Mouse (Mus musculus): Measurements from ENCODE around the gene Hdhd5. TPM values are rescaled to one million over a fixed set of nuclear protein-coding genes. Genes with fewer than 3 reads are reported as not detected.

Gene Hdhd5
- total and polyA plus RNA-seq, 3 experiments, result 17.8 to 19.9 TPM; not detected in 1

DNA sequence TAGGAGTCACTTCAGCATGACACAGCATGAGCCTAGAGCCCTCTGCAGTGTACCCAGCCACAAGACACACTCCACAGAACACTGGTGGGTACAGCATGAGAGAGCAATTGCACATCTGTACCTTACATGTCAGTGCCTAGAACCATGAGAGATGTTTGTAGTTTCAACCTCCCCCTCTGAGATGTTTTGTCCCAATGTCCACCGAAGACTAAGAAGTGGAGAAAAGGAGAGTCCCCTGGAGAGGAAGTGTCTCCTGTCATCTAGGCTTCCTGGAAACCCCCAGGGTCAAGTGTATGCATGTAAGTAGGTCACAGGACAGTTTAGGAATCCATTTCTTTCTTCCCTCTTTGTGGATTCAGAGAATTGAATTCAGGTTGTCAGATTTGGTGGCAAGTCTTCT lies 41.3 kb upstream of the Hdhd5 start:
- DNase-seq (ENCODE audit: low read depth, low spot score), result no peak
- TF ChIP-seq POLR2AphosphoS5 (IDR thresholded peaks at IDR 0.05; ENCODE audit: borderline replicate concordance, low read depth, low read length) (no peak), SMC3 (IDR thresholded peaks at IDR 0.05; ENCODE audit: low read depth, low read length) (no peak), MYC (IDR thresholded peaks at IDR 0.05; ENCODE audit: low read depth, low read length) (no peak), ZMIZ1 (IDR thresholded peaks at IDR 0.05; ENCODE audit: low read depth, low read length) (no peak), CHD1 (IDR thresholded peaks at IDR 0.05; ENCODE audit: low read depth, low read length) (no peak), NELFE (IDR thresholded peaks at IDR 0.05; ENCODE audit: low read depth, low read length) (no peak), MAX (IDR thresholded peaks at IDR 0.05; ENCODE audit: low read length) (no peak), TCF12 (IDR thresholded peaks at IDR 0.05; ENCODE audit: low read depth, low read length) (no peak), GATA1 (IDR thresholded peaks at IDR 0.05; ENCODE audit: low read depth, low read length) (no peak)

DNA sequence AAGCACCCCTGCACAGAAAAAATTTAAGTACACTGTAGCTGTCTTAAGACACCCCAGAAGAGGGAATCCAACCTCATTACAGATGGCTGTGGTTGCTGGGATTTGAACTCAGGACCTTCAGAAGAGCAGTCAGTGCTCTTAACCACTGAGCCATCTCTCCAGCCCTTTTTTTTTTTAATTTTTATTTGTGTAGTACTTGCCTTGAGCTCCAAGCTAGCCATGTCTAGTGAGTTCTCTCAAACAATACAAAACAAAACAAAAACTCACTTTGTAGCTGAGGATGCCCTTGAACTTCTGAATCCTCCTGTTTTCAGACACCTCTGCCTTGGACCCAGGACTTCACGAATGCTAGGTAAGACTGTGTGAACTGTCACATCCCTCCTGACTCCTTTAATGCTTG lies 37.1 kb upstream of the Hdhd5 start:
- Histone ChIP-seq H3K27me3 (ENCODE audit: control insufficient read depth in 1 of 2, insufficient read depth in 2 of 2, low read length in 2 of 2) (no peaks in the 10 kb centered on the region), H3K9ac (ENCODE audit: control insufficient read depth, low read depth, low read length, poor library complexity, severe bottlenecking) (no peak overlapping the region), H3K9me3 (replicated peaks; ENCODE audit: insufficient read depth, low read length) (no peaks in the 10 kb centered on the region), H3K4me3 (ENCODE audit: control insufficient read depth in 1 of 2, insufficient read depth in 1 of 2, low read depth in 2 of 2, low read length in 2 of 2) (no peak overlapping the region), H3K36me3 (ENCODE audit: control insufficient read depth in 1 of 2, insufficient read depth in 2 of 2, low read length in 2 of 2) (no peaks in the 10 kb centered on the region), H3K4me1 (ENCODE audit: control insufficient read depth in 1 of 2, insufficient read depth in 2 of 2, low read length in 2 of 2) (no peaks in the 10 kb centered on the region), H3K79me2 (ENCODE audit: control insufficient read depth, insufficient read depth, low read length, poor library complexity) (no peaks in the 10 kb centered on the region), H3K27ac (ENCODE audit: control insufficient read depth, low read depth, low read length) (no peak overlapping the region)
- no peak for DNase-seq (ENCODE audit: low read depth, low spot score)
- peak; percentile 79 for TF ChIP-seq TBP (IDR thresholded peaks at IDR 0.05; ENCODE audit: low read depth, low read length)
- TF ChIP-seq RAD21 (IDR thresholded peaks at IDR 0.05; ENCODE audit: low read depth, low read length), result no peak

More for the DNA sequence above, 41.3 kb upstream of the Hdhd5 start:
- no peak overlapping the region for H3K4me3 ChIP-seq (ENCODE audit: control insufficient read depth in 1 of 2, insufficient read depth in 1 of 2, low read depth in 2 of 2, low read length in 2 of 2)
- no peaks in the 10 kb centered on the region for H3K79me2 ChIP-seq (ENCODE audit: control insufficient read depth, insufficient read depth, low read length, poor library complexity)
- H3K27me3 ChIP-seq (ENCODE audit: control insufficient read depth in 1 of 2, insufficient read depth in 2 of 2, low read length in 2 of 2), result no peaks in the 10 kb centered on the region
- no peak overlapping the region for H3K9ac ChIP-seq (ENCODE audit: control insufficient read depth, low read depth, low read length, poor library complexity, severe bottlenecking)
- no peaks in the 10 kb centered on the region for H3K36me3 ChIP-seq (ENCODE audit: control insufficient read depth in 1 of 2, insufficient read depth in 2 of 2, low read length in 2 of 2)
- no peaks in the 10 kb centered on the region for H3K9me3 ChIP-seq (replicated peaks; ENCODE audit: insufficient read depth, low read length)
- H3K27ac ChIP-seq (ENCODE audit: control insufficient read depth, low read depth, low read length), result no peak overlapping the region
- H3K4me1 ChIP-seq (ENCODE audit: control insufficient read depth in 1 of 2, insufficient read depth in 2 of 2, low read length in 2 of 2), result no peaks in the 10 kb centered on the region

DNA sequence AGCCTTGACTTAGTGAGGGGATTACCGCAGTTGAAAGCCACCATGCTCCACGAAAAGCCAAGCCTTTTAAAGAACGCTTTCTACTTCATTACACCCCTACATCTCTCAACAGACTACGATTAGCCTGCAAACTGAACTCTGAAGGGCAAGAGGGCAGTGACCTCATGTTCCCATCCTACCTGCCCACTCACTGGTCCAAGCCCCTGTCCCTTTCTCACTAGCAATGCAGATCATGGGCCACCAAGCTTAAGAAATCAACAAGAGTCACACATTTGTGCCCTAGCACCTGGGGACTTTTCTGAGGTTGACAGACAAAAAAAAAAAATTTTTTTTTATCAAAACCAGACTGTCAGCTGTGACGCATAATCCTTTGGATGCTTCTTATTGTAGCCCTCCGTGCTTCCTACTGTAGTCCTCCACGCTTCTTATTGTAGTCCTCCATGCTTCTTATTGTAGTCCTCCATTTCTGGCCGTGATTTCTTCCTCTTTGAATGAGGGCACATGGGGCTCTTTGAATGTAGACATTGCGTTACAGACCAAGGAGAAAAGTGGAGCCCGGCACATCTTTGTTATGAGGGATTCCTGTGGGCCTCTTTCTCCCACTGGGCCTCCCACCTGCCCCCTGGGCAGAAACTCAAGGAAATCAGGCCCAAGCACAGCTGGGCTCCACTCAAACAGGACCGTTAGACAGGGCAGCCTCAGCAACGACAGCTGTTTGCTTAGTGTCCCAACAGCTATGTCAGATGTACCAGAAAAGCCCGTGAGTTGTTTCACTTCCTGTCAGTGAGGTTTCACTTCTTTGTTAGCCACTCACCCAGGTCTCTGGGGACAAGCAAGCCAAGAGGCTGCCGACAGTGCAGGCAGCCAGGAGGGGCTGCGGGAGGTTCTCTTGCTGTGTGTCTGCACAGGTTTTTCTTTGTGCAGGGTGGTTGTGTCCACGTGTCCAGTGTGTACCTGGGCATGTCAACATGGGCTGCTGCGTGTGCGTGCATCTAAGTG lies 36.1 kb upstream of the Hdhd5 start:
- Histone ChIP-seq H3K79me2 (ENCODE audit: control insufficient read depth, insufficient read depth, low read length, poor library complexity) (no peaks in the 10 kb centered on the region), H3K27ac (ENCODE audit: control insufficient read depth, low read depth, low read length) (no peak overlapping the region), H3K9me3 (replicated peaks; ENCODE audit: insufficient read depth, low read length) (no peaks in the 10 kb centered on the region), H3K9ac (ENCODE audit: control insufficient read depth, low read depth, low read length, poor library complexity, severe bottlenecking) (no peak overlapping the region), H3K27me3 (ENCODE audit: control insufficient read depth in 1 of 2, insufficient read depth in 2 of 2, low read length in 2 of 2) (no peaks in the 10 kb centered on the region), H3K36me3 (ENCODE audit: control insufficient read depth in 1 of 2, insufficient read depth in 2 of 2, low read length in 2 of 2) (no peaks in the 10 kb centered on the region), H3K4me3 (ENCODE audit: control insufficient read depth in 1 of 2, insufficient read depth in 1 of 2, low read depth in 2 of 2, low read length in 2 of 2) (no peak overlapping the region), H3K4me1 (ENCODE audit: control insufficient read depth in 1 of 2, insufficient read depth in 2 of 2, low read length in 2 of 2) (no peaks in the 10 kb centered on the region)
- DNase-seq (ENCODE audit: low read depth, low spot score), result no peak
- TF ChIP-seq NRF1 (IDR thresholded peaks at IDR 0.05; ENCODE audit: insufficient read depth, low read depth, low read length, poor library complexity, severe bottlenecking) (no peak), POLR2AphosphoS2 (IDR thresholded peaks at IDR 0.05; ENCODE audit: low read length) (no peak), POLR2A (IDR thresholded peaks at IDR 0.05; ENCODE audit: control insufficient read depth in 1 of 2, insufficient read depth in 1 of 2, low read depth in 1 of 2, low read length in 2 of 2, poor library complexity in 1 of 2) (no peak), ZNF384 (IDR thresholded peaks at IDR 0.05; ENCODE audit: low read depth, low read length) (no peak), GATA1 (IDR thresholded peaks at IDR 0.05; ENCODE audit: low read depth, low read length) (no peak), TBP (IDR thresholded peaks at IDR 0.05; ENCODE audit: low read depth, low read length) (no peak), ZKSCAN1 (IDR thresholded peaks at IDR 0.05; ENCODE audit: low read depth, low read length) (no peak), UBTF (IDR thresholded peaks at IDR 0.05; ENCODE audit: borderline replicate concordance, insufficient read depth, low read depth, low read length) (no peak), JUND (IDR thresholded peaks at IDR 0.05; ENCODE audit: low read depth, low read length) (no peak), MYB (IDR thresholded peaks at IDR 0.05; ENCODE audit: low read depth, low read length) (no peak), EP300 (IDR thresholded peaks at IDR 0.05; ENCODE audit: low read depth in 1 of 2, low read length in 2 of 2) (no peak), CHD1 (IDR thresholded peaks at IDR 0.05; ENCODE audit: low read depth, low read length) (no peak)
